Mouse (Mus musculus) activated CD4-positive, CD25-positive, alpha-beta regulatory T cell, adult 4 months (primary cell): Measurements from ENCODE around the gene Slc16a6. TPM values are rescaled to one million over a fixed set of nuclear protein-coding genes. Genes with fewer than 3 reads are reported as not detected.

ENCODE experiments used
- ATAC-seq: one replicate; pipeline ENCODE4 v1.8.0; 2017
- polyA plus RNA-seq, 2 experiments: library from polyadenylated mRNA; unstranded; fragments of 100-300 nt; shearing (Covaris generic); gene quantifications; one replicate each; pipeline ENCODE4 v1.2.1; 2017

Gene Slc16a6
- polyA plus RNA-seq, 2 experiments from 2014 or later, result 21.1 to 24.9 TPM

GRCm38 (mm10) chr11:109487111-109487510, 13.7 kb upstream of the Slc16a6 start:
- ATAC-seq, result no peak

GRCm38 (mm10) chr11:109485398-109486045, 12.1 kb upstream of the Slc16a6 start:
- ATAC-seq, result no peak

GRCm38 (mm10) chr11:109480440-109480839, 7.0 kb upstream of the Slc16a6 start:
- no peak for ATAC-seq

- no peak for ATAC-seq
These were observed 6.3 kb upstream of the Slc16a6 start for GRCm38 (mm10) chr11:109479575-109480285.

- ATAC-seq, result no peak
These were observed 4.4 kb upstream of the Slc16a6 start for GRCm38 (mm10) chr11:109477606-109478380.

GRCm38 (mm10) chr11:109476653-109477052, 3.3 kb upstream of the Slc16a6 start:
- ATAC-seq, result no peak

GRCm38 (mm10) chr11:109476241-109476640, 2.8 kb upstream of the Slc16a6 start:
- no peak for ATAC-seq

- no peak for ATAC-seq
These were observed 2.3 kb upstream of the Slc16a6 start for GRCm38 (mm10) chr11:109475717-109476116.

GRCm38 (mm10) chr11:109474836-109475235, 1.4 kb upstream of the Slc16a6 start:
- no peak for ATAC-seq

- no peak for ATAC-seq
These were observed 816 bp upstream of the Slc16a6 start for GRCm38 (mm10) chr11:109474086-109474742.

GRCm38 (mm10) chr11:109472821-109473170, 602 bp downstream of the Slc16a6 start:
- ATAC-seq, result no peak

- ATAC-seq, result no peak
These were observed 1.2 kb downstream of the Slc16a6 start for GRCm38 (mm10) chr11:109472171-109472691.

GRCm38 (mm10) chr11:109470921-109471861, 2.2 kb downstream of the Slc16a6 start:
- peak; percentile 59 for ATAC-seq

GRCm38 (mm10) chr11:109470170-109470569, 3.2 kb downstream of the Slc16a6 start:
- no peak for ATAC-seq

- no peak for ATAC-seq
These were observed 5.3 kb downstream of the Slc16a6 start for GRCm38 (mm10) chr11:109468133-109468532.

- no peak for ATAC-seq
These were observed 6.4 kb downstream of the Slc16a6 start for GRCm38 (mm10) chr11:109466987-109467386.

- ATAC-seq, result no peak
These were observed 8.3 kb downstream of the Slc16a6 start for GRCm38 (mm10) chr11:109465068-109465467.

- ATAC-seq, result no peak
These were observed 12.8 kb downstream of the Slc16a6 start for GRCm38 (mm10) chr11:109460586-109460985.

- ATAC-seq, result no peak
These were observed 15.2 kb downstream of the Slc16a6 start for GRCm38 (mm10) chr11:109458165-109458564.

GRCm38 (mm10) chr11:109456261-109456660, 17.1 kb downstream of the Slc16a6 start:
- no peak for ATAC-seq

- no peak for ATAC-seq
These were observed 22.2 kb downstream of the Slc16a6 start for GRCm38 (mm10) chr11:109451169-109451568.
